Mouse (Mus musculus) right cerebral cortex, postnatal 14 days (tissue): ENCODE data around the gene Gm8011.
"Not testable (repeated sequence)": the region's sequence is repeated elsewhere in the genome, so short reads cannot be mapped to it uniquely, and the experiment has no call there.

ENCODE experiments used
- DNase-seq: peaks from one replicate; pipeline ENCODE4 v3.0.0; 2022

Gm8011 gene

DNA sequence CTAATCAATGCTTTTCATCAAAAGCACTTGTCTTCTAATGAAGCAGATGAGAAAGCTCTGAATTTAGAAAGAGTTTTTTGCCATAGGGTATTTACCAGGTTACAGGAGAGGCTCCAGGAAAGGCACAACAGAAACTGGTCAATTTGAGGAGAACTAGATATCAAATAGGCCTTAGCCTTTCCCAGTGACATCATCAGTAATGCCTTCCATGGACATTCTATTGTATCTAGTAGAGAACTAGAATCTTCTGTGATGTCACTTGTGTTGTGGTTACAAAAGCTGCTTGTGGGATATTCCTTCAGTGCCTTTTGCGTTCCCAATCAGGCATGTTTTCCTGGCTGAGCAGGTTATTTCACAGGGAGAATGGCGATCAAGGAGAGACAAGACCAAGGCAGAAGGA lies at the start of gene Gm8011:
TSS of gene Gm8011 (plus strand) at position 301 of the 400 bp plus-strand sequence.
- DNase-seq: not testable (repeated sequence)

DNA sequence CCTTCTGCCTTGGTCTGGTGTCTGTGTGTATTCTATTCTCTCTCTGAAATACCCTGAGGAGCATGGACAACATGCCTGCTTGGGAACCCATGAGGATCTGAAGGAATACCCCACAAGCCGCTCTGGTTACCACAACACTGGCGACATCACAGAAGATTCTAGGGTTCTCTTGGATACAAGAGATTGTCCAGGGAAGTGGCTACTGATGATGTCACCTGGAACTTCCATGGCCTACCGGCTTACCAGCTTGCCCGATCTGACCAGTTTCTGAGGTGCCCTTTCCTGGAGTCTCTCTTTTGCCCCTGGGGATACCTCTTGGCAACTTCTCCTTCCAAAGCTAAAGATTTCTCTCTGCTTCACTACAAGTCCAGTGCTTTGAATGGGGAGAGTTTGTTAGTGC lies 24.1 kb upstream of the Gm8011 start, which contains the start of gene Gm8005:
TSS of gene Gm8005 (minus strand) at position 101 of the 400 bp plus-strand sequence.
- DNase-seq: not testable (repeated sequence)

DNA sequence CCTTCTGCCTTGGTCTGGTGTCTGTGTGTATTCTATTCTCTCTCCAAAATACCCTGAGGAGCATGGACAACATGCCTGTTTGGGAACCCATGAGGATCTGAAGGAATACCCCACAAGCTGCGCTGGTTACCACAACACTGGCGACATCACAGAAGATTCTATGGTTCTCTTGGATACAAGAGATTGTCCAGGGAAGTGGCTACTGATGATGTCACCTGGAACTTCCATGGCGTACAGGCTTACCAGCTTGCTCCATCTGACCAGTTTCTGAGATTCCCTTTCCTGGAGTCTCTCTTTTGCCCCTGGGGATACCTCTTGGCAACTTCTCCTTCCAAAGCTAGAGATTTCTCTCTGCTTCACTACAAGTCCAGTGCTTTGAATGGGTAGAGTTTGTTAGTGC lies 38.6 kb downstream of the Gm8011 start, which contains the start of gene Gm8020:
TSS of gene Gm8020 (minus strand) at position 101 of the 400 bp plus-strand sequence.
- DNase-seq: not testable (repeated sequence)
